Mouse (Mus musculus) thymus, postnatal 36 days (tissue): Measurements from ENCODE around the gene Trio.

Source experiments
- DNase-seq, 2 experiments: peaks; one replicate each; pipeline ENCODE4 v3.0.0; 2022; ENCODE audit warnings: mixed read lengths in 2 of 2

The Trio gene

DNA sequence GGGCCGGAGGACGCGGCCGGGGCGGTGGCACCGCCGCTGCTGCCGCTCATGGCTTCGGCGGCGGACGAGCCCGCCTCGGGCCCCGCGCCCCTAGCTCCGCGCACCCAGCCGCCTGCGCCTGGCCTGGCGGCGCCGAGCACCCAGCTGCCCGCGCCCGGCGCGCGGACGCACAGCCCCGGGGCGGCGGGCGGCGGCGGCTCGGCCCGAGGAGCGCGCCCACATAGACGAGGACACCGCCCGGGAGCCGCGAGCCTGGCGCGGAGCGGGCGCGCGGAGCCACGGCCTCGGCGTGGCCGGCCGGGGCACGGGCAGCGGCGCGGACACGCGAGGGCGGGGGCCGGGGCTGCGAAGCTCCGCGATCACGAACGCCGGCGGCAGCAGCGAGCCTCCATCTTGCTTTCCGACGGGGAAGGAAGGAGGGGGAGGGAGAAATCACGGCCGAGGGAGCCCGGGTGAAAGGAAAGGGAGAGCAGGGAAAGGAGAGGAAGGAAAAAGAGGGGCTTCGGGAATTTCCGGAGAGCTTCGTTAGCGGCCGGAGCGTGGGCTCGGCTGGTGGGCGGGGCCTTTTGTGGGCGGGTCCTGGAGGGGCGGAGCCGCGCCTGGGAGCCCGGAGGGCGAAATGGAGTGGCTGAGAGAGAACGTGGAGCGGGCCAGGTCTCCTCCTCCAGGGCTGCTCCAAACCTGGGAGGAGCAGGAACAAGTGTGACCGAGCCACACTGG is at the start of gene Trio:
Gene Trio, minus strand, starts transcription at position 402 of the 720 bp plus-strand sequence.
- DNase-seq, result peak; percentile 85 to 90

DNA sequence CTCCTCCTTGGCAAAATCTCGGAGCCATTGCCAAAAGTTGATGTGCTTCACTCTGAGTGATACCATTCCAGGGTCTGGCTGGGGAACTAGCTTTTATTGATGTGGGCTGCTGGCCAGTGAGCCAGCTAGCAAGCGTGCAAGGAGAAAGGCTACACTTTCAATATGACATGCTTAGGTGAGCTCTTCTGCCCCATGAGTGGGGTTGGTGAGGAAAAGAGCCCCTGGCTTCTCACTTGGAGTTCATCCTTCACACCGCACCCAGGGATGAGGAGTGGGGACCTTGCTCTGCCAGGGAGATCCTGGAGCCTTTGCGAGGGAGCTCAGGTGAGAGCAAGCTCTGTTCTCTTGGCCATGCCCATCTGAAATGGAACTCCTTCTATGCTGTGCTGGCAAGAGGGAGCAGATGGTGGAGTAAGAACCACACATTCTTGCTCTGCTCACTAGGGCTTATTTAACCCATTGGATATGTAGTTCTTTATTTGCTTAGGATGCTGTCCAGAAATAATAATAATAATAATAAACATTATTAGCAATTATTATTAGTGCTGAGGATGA is 48.8 kb upstream of the Trio start:
- DNase-seq, result no peak

DNA sequence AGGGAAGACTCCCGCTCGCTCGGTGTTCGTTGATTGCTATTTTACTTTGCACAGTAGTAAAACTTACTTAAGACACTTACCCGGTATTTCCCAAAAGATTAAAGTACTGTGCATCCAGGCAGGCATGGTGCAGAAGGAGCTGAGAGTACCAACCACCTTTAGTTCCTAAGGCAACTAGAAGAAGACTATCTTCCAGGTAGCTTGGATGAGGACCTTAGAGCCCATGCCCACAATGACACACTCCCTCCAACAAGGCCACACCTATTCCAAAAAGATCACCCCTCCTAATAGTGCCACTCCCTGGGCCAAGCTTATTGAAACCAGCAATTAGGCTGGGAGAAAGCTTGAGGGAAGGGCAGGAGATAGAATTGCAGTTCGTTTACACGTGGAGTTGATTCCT is 46.0 kb upstream of the Trio start:
- no peak for DNase-seq

DNA sequence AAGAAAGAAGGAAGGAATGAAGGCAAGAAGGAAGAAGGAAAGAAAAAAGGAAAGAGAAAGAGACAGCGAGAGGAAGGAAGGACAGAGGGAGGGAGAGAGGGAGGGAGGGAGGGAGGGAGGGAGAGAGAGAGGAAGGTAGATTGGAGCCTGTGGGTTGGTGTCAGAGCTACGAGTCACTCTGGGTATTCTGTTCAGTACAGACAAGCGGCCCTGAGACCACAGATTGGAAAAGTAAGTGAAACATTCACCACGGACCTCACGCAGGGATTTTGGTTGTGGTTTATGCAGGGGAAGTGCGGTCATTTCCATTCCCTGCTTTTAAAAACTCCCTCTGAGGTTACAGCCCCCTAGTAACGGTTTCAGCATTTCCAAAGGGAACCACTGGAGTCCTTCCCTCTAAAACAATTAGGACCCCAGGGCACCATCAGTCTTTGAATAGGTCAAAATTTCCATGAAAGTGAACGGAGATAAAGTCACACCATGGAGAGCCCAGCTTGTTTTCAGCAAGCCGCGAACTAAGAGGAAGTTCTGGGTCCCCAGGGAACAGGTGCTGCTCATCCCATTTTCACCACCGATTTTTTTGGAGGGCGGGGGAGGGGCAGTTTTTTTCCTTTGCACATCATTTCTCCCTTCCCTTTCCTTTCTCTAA is 45.2 kb upstream of the Trio start:
- no peak for DNase-seq

DNA sequence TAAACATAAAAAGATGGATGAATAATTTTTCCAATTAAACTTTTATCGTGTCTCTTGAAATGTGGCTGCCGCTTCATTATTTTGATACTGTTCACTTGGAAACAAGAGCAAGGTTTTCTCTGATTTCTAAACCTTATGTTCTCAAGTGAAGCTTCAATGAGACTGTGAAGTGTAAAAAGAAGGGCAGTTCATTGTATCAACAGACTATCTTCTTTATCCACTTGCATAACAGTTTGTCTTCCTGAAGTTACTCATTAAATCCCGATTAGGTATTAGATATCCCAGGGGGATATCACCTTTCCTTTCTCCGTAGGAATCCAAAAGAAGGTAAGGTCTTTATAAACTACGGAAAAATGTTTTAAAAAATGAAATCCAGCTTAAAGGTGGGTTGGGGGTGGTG is 44.6 kb upstream of the Trio start:
- DNase-seq, result no peak

DNA sequence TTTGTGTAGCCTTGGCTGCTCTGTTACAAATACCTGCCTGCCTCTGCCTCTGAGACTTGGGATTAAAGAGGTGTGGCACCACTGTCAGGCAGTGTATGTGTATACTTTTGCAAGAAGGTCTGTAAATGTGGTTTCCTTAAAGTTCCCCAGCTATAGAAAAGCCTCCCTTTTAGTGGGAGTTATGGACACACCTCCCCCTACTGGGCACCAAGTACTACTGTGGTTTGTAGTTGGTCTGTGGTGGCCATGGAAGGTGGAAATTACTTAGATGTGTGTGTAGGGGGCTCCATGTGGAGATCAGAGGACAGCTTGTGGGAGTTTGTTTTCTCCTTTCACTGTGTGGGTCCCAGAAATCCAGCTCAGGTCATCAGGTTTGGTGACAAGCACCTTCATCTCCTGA is 41.7 kb upstream of the Trio start:
- no peak for DNase-seq

DNA sequence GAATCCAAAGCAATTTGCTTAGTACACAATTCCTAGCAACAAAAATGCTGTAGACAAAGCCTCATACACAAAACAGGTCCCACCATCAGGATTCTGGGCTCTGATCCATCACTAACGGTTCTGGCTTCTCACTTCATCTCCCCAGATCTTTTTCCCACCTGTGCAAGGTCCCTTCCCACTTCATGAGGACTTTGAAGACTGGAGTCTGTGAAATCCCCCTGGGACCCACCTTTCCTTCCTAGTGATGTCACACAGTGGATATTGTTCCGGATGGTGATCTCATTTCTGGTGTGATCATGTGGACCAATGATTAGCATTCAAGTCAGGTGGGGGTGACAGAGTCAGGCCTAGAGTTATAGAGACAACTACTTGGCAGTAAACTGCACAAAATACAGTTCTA is 40.8 kb upstream of the Trio start:
- no peak for DNase-seq

DNA sequence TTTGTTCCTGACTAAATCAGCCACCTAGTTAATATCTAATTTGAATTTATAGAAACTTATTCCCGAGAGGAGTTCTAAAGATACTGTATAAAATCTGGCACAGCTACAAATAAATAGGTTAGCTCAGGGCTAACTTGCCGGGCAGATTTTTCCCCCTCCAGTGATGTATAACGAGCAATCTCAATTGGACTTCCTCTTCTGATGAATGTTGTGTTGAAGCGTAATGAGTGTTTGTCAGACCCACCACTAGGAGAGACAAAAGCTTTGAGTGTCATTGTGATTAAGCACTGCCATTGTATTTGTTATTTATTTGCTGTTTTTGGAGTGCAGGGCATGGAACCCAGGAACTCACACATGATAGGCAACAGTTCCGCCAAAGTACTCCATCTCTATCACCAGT is 39.9 kb upstream of the Trio start:
- DNase-seq, result no peak

DNA sequence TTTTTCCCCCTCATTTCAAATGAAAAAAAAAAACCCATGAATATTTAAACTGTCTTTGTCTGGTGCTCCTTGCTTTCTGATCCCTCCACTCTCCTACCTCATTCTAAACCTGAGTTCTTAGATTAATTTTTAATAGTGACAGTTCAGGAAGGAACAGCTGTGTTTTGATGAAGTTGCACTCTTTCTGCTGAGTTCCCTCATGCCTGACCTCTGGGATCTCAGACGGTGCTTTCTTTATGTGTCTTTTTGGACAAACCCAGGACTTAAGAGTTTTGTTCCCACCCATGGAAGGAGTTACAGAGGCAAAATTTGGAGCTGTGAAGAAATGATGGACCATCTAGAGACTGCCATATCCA is 39.1 kb upstream of the Trio start:
- no peak for DNase-seq

DNA sequence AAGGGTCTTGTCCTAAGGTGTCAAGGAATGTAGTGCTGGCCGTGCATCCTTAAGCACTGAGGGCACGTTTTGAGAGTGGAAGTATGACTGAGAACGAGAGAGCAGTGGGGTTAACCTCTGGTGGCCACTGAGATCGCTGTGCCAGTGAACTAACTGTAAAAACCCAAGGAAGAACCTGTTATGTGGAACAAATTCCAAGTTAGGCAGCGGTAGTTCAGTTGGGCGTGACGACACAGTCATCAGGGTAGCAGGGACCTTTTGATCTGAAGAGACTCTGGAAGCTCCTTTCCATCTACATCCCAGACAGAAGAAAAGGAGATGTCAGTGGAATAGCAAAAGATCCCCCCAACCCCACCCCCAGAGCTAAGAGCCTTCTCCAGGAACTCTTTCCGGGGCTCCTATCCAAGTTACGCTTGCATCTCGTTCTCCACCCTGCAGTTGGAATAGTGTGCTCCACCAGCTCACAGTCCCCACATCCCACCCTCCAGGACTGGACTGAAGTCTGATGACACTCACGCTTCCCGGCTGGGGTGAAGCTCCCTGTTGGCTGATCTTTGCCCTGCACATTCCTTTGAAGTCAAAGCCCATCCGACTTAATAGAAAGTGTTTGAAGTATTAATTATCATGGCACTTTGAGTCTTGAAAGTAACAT is 38.6 kb upstream of the Trio start:
- no peak for DNase-seq

DNA sequence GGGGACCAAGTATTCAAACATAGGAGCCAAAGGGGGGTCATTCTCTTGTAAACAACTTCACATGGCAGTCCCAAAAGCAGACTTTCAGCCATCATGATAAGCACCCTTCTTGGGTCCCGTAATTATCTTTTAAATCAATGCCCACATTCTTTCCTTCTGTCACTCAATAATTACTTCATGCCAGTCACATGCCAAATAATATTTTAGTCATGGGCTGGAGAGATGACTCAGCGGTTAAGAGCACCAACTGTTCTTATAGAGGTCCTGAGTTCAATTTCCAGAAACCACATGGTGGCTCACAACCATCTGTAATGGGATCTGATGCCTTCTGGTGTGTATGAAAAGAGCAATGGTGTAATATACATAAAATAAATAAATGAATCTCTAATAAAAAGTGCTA is 37.8 kb upstream of the Trio start:
- no peak for DNase-seq

DNA sequence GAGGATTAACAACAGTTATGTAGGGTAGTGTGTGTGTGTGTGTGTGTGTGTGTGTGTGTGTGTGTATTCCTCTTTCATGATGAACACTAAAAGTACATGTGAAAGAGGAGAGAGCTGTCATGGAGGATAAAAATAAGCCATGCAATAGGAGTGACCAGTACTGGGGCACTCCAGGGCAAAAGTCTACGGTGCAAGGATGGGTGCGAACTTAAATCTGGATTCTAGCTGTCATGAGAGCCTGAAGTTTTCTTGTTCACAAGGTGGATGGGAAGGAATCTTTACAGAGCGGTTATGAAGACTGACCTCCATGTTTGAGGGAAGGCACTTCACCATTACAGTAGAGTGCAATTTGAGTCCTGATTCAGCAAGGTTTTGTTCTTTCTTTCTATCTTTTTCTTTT is 36.4 kb upstream of the Trio start:
- DNase-seq, result no peak

DNA sequence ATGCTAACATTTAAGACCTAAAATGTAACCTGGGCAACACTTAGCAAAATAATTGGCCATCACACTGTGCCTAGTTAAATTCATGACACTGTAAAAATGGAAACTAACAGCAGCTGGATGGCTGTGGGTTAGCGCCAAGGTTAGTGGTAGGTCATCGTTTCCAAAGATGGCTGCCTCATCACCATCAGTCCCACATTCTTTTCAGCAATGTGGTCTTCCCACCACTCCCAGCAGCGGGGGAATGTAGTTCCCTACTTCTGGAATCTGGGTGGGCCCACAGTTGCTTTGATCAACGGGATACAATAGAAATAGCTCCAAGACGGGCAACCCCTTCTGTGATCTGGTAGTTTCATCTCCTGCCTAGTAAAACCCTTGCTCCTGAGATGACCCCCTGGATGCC is 35.3 kb upstream of the Trio start:
- DNase-seq, result no peak

DNA sequence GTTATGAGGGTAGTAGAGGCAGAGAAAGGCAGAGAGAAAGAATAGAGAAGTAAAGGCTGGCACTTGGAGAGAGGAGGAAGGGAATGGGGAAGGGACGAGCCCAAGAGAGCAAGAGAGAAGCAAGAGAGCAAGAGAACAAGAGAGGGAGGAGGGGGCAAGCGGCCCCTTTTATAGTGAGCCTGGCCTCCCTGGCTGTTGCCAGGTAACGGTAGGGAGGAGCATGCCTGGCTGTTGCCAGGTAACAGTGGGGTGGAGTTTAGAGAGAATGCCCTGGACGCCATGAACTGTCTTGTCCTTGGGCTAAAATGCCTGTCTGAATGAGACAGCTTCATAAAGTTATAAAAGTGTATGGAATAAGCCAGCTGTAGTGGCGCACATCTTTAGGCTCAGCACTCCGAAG is 34.8 kb upstream of the Trio start:
- no peak for DNase-seq

DNA sequence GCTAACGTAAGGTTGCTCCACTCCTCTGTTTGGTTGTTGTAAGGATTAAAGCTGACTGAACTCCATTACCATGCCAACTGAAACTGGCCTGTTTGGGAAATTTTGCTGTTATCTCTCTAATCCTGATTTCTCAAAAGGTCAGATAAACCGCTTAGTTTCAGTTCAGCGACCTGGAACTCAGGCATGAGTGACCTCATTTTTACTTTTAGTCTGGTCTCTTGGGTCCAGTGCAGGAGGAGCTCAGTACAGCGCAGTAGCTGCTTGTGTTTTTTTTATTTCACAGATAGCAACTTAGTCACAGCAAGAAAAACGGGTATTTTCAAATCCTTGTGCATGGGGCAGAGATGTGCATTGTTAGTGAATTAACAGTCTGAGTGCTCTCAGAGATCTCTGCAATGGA is 31.9 kb upstream of the Trio start:
- no peak for DNase-seq

DNA sequence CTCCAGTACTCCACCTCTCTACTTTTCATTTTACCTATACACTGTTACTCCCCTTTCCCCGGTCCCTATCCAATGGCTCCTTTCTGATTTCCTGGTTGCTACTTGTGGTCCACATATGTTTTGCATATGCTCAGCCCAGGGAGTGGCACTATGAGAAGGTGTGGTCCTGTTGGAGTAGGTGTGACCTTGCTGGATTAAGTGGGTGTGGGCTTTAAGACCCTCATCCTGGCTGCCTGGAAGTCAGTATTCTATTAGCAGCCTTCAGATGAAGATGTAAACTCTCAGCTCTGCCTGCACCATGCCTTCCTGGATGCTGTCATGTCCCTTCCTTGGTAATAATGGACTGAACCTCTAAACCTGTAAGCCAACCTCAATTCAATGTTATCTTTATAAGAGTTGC is 29.1 kb upstream of the Trio start:
- no peak for DNase-seq

DNA sequence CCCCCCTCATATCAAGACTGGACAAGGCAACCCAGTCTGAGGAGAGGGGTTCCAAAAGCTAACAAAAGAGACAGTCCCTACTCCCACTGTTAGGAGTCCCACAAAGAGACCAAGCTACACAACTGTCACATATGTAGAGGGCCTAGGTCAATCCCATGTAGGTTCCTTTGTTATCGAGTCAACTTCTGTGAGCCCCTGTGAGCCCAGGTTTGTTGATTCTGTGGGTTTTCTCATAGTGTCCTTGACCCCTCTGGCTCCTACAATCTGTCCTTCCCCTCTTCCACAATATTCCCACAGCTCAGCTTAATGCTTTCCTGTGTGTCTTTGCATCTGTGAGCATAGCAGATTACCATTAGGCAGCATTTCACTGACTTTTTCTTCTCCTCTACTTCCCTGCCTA is 28.5 kb upstream of the Trio start:
- DNase-seq, result no peak

DNA sequence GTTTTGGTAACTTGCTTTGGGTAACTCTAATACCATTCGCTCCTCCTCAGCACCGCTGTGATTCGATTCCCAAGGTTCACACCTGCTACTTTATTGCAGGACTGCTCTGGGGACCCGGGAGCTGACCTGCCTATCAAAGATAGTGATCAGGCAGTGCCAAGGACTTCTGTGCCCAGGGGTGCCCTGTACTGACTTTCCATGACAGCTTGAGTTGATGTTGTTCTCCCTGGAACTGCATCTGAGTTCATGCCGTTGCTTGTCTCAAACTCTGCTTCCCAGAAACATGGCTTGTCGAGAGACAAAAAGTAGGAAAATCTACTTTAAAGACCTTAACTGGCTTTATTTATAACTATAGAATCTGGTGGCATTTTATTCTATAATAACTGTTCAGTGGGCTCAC is 27.6 kb upstream of the Trio start:
- no peak for DNase-seq

DNA sequence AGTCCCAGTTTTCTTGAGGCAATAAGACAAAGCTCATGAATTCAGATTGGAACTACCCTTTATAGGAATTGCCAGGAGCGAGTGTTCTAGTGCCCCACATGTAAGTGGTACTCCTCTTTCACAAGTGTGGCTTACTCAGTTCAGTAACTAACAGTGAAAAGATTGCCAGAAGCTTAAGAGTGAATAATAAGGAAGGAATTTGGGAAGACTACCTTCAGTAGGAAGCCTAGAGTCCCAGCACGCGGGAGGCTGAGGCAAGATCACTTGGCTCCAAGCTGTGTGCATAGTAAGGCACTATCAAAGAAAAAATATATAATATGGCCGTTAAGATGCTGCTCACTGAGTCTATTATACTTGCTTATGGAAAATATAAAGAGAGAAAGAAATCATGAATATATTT is 26.2 kb upstream of the Trio start:
- no peak for DNase-seq

DNA sequence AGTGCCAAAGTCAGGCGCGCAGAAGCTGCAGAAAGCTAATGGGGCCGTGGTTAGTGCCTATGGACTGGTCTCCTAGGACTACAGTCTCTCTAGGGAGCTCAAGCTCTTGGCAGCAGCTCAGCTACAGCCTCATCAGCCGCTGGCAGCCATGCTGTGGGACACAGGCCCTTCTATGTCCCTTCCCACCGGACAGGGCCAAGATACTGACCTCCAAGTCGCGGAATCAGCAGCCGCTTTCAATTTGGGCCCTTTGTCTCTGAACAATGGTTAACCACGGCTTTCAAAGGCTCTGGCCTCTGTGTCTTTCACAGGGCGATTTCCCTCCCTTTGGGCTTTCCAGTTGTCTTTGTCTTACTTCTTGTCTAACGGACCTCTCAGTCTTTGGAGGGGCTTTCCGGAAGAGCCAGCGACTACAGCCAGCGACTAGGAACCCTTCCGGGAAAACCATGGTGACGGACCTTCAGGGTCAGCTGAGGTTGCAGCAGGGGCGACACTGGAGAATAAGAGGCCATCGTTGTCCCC is 25.5 kb upstream of the Trio start:
- DNase-seq, result no peak

DNA sequence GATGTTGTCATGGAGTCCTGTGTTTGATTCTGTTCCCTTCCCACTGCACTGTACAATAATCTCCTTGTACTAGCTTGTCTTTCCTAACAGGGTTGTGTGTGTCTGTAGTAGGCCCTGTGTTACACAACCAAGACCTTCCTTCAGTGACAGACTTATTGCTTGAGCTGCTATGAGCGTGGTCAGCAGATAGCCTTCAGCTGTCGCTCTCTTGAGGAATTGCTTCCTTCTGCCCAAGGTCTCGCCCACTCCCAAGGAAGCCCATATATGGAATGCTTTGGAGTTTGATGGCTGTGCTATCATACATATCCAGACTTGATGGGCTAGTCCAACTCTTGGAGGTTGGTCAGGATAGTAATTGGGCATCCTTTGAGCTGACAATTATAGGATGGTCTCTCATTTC is 22.1 kb upstream of the Trio start:
- no peak for DNase-seq

DNA sequence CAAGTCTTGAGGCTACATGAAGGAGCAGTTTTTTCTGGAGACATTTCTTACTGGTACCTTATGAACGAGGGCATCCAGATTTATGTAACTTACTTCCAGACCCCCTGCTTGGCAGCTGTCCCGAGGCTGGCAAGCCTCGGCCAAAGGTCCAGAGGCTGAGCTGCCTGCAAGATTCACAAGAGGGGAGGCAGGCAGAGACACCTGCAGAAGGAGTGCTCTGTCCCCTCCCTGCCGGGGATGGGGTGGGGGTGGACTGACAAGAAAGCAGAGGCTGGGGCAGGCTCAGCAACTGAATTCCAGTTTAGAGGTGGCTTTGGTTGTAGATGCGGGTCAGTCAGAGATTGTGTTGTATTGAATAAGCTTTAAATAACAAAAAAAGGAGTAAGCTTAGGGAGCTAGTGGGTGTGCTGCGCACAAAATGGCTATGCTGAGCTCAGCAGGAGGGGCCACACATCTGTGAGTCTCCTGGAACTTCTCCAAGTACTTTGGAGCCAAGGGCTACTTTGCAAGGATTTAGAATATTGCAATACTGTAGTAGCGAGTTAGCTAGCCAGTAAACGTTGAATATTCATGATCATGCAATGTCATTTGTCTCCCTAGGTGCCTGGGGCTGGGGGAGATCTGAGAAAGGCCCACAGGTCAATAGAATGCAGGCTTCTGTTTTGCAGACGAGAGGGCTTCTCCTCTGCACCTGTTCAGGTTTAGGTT is 15.7 kb upstream of the Trio start:
- no peak for DNase-seq

DNA sequence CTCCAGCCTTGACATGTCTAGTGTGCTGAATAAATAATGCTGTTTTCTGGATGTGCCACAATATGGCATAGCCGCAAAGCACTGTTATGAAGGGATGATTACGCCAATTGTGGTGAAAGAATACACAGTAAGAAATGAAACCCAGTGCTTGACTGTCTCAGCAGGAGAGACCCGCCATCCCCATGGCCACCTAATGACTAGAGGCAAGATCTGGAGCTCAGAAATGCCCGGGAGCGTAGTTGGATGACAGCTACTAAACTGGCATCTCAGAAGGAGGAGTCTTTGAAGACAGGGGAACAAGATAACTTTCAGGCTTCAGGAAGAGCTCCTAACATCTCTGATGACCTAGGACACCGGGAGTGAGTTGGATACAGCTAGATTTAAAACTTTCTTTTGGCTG is 12.0 kb upstream of the Trio start:
- no peak for DNase-seq
